Mouse (Mus musculus) frontal cortex, postnatal 36 days (tissue): ENCODE measurements around the gene Lyrm7.
"Not testable (repeated sequence)": the region's sequence is repeated elsewhere in the genome, so short reads cannot be mapped to it uniquely, and the experiment has no call there.

Source experiments
- DNase-seq, 2 experiments: peaks; one replicate each; pipeline ENCODE4 v3.0.0; 2022; ENCODE audit warnings: low spot score in 2 of 2

The Lyrm7 gene

DNA sequence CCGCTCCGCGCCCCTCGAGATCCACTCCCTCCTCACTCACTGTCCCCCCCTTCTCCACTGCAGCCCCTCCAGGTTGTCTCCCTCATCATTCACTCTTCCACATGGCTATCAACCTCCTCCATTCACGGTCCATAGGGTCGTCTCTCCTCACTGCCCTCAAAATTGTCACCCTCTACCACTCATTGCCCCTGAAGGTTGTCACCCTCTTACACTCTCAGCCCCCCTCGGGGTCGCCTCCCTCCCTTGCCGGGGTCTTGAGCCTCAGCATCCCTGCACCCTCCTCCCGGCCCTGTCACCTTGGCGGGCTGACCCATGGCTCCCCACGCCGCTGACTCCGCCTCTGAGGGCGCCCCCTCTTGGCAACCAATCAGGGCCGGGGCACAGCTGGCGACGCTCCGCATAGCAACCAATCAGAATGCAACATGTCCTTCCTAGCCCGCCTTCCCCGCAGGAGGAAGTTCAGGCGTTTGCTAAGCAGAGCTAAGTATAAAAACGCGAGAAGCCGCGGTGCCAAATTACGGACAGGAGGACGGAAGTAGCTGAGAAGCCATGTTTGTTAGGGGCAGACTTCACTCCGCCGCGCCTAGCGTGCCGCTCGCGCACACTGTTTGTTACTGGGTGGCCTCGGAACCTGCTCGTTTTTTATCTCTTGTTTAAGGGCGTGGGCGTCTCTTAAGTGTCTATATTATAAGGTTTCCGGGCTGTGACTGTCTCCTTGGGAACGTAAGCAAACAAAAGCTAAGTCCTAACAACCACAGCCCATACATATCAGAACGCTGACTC, at the start of gene Lyrm7:
Lyrm7 (minus strand) TSS at position 661 of the 783 bp plus-strand sequence.
- peak; percentile 96 to 98 for DNase-seq

DNA sequence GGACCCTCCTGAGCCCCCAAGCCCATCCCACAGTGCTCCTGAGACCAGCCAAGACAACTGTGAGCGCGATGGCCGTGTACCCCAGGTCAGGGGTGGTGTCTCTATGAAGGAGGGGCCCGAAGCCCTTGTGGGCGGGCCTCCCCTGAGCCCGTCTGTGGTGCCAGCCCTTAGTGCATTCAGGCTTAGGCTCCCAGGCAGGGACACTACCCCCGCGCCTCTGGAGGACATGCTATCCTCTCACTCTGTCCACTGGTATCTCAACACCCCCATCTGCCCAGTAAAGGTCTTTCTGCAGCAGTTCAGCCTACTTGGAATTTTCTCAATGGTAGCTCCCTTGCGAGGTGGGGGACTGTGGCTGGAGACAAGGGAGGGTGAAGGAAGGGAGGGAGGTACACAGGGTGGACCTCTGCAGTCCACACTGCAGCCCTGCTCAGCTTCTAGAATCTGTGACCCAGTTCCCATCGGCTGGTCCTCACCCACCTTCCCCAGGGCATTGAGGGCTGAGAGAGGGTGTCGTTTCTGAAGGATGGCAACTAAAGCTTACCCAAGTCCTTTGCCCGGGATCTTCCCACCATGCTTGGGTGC, 49.5 kb upstream of the Lyrm7 start:
- no peak for DNase-seq

DNA sequence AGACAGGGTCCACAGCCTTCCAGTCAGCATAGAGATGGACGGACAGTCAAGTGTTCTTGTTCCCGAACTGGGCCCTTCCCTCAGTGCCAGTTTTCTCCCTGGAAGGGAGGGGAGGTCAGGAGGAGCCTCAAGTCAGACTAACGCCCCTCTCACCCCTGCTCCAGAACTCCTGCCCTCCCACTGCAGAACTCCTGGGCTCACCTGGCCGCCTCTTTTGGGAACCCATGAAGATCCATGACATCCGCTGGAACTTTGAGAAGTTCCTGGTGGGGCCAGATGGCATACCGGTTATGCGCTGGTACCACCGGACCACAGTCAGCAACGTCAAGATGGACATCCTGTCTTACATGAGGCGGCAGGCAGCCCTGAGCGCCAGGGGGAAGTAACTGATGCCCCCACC, 48.6 kb upstream of the Lyrm7 start:
- DNase-seq: no peak

- no peak for DNase-seq
These were observed 46.5 kb upstream of the Lyrm7 start for GRCm38 (mm10) chr11:54907259-54907658.

GRCm38 (mm10) chr11:54906466-54906865, 45.8 kb upstream of the Lyrm7 start:
- no peak for DNase-seq

GRCm38 (mm10) chr11:54905931-54906330, 45.2 kb upstream of the Lyrm7 start:
- DNase-seq: no peak

DNA sequence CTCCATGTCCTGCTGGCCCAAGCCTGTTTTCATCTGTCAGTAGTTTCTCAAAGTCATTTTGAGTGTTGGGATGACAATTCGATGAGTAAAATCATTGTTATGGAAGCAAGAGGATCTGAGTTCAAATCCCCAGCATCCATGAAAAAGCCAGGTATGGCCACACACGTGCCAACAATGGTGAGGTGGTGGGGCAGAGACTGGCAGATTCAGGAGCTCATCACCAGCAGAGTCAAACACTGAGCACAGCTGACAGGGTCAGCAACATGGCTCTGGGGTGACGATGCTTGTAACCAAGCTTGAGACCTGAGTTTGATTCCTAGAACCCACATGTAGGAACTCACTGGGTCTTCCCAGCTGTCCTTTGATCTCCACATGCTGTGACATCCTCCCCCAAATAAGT, 44.4 kb upstream of the Lyrm7 start:
- no peak for DNase-seq

- no peak for DNase-seq
These were observed 43.4 kb upstream of the Lyrm7 start for GRCm38 (mm10) chr11:54903940-54904706.

- DNase-seq: no peak
These were observed 42.6 kb upstream of the Lyrm7 start for GRCm38 (mm10) chr11:54903339-54903738.

DNA sequence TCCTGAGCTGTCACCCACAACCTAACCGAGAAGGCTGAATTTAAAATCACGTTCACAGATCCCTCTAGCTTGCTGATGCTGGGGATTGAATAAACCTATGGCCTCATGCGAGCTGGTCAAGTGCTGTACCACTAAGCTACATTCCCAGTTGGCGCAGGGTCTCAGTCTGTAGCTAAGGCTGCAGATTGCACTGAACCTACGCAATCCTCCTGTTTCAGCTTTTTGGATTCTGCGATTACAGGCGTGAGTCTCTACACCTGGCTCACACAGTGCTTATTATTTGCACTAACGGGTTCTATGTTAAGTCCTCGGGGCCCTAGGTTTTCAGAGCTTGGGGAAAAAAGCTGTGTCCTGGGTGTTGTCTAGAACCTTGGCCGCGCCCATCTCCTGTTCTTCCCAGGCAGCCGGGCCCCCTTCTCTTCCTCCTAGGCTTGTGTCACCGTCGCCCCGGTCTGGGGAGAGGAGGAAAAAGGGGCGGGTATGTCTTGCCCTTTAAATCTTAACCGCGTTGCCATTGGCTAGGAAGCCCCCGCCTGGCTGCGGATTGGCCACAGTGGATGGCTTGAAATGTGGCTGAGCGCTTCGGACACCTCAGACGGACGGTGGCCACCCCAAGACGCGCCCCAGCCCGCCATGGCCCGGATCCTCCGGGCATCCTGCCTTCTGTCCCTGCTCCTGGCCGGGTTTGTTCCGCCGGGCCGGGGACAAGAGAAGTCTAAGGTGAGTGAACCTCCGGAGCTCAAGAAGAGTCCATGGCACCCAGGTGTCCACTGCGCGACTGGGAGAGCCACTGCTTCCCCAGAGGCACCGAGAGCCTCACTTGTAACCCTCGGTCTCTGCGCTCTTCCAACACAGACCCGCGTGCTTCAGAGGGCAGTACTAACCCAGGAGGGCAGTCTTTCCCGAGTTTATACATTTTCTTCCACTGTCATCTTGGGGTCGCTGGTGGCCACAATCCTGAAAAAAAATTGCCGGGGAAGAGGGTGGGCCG, 41.9 kb upstream of the Lyrm7 start, which contains the start of gene Gpx3:
Gpx3 (plus strand) TSS at position 121 of the 991 bp plus-strand sequence.
- peak; percentile 47 to 57 for DNase-seq

GRCm38 (mm10) chr11:54899657-54900056, 38.9 kb upstream of the Lyrm7 start:
- DNase-seq: no peak

DNA sequence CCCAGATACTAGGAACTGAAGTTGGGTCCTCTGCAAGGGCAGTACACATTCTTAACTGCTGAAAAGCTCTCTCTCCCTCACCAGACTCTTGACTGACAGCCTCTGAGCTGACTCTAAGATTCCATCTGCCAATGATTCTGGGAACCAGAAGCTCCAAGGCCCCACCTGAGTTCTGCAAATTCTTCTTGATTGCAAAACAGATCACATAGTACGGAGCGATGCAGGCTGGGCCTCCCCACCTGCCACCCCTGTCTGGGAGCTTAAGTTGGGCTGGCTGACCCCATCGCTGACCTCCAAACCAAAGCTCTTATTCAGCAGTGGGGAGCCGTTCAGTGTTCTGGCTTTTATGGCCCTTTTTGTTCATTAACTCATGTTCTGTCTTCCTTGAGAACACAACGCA, 36.8 kb upstream of the Lyrm7 start:
- DNase-seq: no peak

DNA sequence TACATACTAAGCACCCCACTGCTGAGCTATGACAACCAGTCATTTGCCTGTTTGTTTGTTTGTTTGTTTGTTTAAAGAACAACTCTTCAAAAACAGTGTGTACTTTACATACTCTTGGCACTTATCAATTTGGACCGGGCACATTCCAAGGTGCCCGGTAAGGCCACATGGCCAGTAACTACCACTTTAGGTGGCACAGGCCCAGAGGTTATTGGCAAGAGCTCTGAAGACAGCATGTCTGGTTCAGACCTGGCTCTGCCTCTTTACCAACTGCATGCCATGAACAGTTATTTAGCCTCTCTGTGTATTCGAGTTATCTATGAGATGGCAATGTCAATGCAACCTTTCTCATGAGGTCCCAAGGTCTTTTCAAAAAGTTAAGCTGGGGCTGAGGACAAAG, 35.9 kb upstream of the Lyrm7 start:
- DNase-seq: not testable (repeated sequence)

DNA sequence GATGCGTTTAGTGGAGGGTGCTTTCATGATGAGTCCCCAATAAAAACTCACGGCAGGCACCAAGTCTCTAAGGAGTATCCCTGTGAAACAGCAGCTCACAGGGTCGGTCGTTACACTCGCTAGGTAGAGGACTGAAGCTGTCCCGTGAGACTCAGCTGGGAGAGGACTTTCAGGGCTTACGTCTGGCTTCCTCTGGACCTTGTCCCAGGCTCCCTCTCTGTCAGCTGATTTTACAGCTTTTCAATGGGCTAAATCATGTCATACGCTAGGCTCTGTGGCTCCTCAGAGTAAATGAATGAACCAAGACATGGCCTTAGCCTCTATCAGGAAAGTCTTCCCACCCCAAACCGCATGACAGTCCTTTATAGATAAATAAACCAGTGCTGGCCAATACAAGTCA, 33.9 kb upstream of the Lyrm7 start:
- DNase-seq: no peak

- no peak for DNase-seq
These were observed 31.4 kb upstream of the Lyrm7 start for GRCm38 (mm10) chr11:54892091-54892490.

- no peak for DNase-seq
These were observed 30.6 kb upstream of the Lyrm7 start for GRCm38 (mm10) chr11:54891341-54891740.

GRCm38 (mm10) chr11:54887927-54888326, 27.2 kb upstream of the Lyrm7 start:
- no peak for DNase-seq

- no peak for DNase-seq
These were observed 24.7 kb upstream of the Lyrm7 start for GRCm38 (mm10) chr11:54885406-54885805.

DNA sequence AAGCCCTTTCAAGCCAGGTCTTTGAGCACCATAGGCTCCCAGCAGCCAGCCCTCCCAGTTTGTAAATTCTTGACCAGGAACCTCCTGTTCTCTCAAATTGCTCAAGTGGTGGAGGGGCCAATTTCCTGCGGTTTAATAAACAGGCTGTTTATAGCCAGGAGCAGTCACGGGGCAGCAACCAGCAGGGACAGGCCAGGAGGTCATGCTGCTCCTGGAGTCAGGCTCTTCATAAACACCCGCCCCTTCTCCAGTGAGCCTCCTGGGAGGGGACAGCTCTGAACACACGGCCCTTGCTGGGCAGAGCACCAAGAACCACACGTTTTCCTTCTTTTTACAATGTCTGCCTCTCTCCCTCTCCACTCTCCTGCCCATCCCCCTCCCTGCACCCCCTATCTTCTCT, 24.2 kb upstream of the Lyrm7 start:
- no peak for DNase-seq

- DNase-seq: no peak
These were observed 23.6 kb upstream of the Lyrm7 start for GRCm38 (mm10) chr11:54884197-54884828.

DNA sequence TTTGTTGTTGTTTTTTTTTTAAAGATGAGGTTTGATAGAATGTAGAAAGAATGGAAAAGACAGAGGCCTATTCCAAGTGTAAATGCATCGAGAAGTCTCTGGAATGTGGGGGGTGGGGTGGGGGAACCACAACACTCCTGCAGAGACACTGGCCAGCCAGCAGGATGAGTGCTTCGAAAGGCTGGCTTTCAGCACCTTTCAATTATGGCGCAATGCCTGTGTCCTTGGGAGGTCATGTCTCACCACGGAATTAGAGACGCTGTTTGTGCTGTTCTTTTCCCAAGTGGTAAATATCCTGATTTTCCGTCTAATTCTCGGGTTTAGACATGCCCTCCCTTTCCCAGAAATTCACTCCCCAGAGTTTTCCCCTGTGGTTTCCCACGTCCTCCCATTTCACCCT, 22.0 kb upstream of the Lyrm7 start:
- DNase-seq: no peak
